Mouse (Mus musculus) neural tube, embryonic 11.5 days (tissue): Measurements from ENCODE around the gene Trp63. TPM values are rescaled to one million over a fixed set of nuclear protein-coding genes. Genes with fewer than 3 reads are reported as not detected.

Source experiments
- ATAC-seq: fragments of 200-750 bp; cut with Nextera tagmentation; 2 replicates; pipeline ENCODE4 v1.8.0; 2017; ENCODE audit warnings: moderate number of reproducible peaks, mild to moderate bottlenecking, moderate TSS enrichment, moderate library complexity; ENCODE audit not compliant: insufficient read depth, low FRiP score, low TSS enrichment
- DNase-seq: peaks from one replicate; pipeline ENCODE4 v3.0.0-alpha.2; 2015; ENCODE audit warnings: low spot score
- H3K27ac ChIP-seq: fragments of 300-500 bp; sonication (generic); 2 replicates; pipeline ENCODE4 v1.5.1; 2014; ENCODE audit warnings: low read depth, mild to moderate bottlenecking, low read length
- H3K27me3 ChIP-seq: fragments of 300-500 bp; sonication (generic); 2 replicates; pipeline ENCODE4 v1.6.1; 2014; ENCODE audit warnings: mild to moderate bottlenecking, low read length, mixed read lengths; ENCODE audit not compliant: control insufficient read depth, insufficient read depth
- H3K36me3 ChIP-seq: fragments of 300-500 bp; sonication (generic); 2 replicates; pipeline ENCODE4 v1.6.1; 2014; ENCODE audit warnings: mild to moderate bottlenecking, low read length, moderate library complexity, mixed read lengths; ENCODE audit not compliant: control insufficient read depth, insufficient read depth
- H3K4me1 ChIP-seq: fragments of 300-500 bp; sonication (generic); 2 replicates; pipeline ENCODE4 v1.6.1; 2014; ENCODE audit warnings: low read length, mixed read lengths; ENCODE audit not compliant: control insufficient read depth, insufficient read depth
- H3K4me2 ChIP-seq: fragments of 300-500 bp; sonication (generic); 2 replicates; pipeline ENCODE4 v1.6.1; 2014; ENCODE audit warnings: low read depth, mild to moderate bottlenecking, moderate library complexity
- H3K4me3 ChIP-seq: fragments of 300-500 bp; sonication (generic); 2 replicates; pipeline ENCODE4 v1.5.1; 2014; ENCODE audit warnings: low read depth, low read length
- H3K9ac ChIP-seq: fragments of 300-500 bp; sonication (generic); 2 replicates; pipeline ENCODE4 v1.6.1; 2014; ENCODE audit warnings: mild to moderate bottlenecking, low read length
- H3K9me3 ChIP-seq: fragments of 300-500 bp; sonication (generic); 2 replicates; pipeline ENCODE4 v1.6.1; 2016; ENCODE audit warnings: low read length; ENCODE audit not compliant: control insufficient read depth
- WGBS: fragments of 180-500 bp; shearing (Covaris S2); extraction: QIAGEN DNeasy Blood & Tissue Kit; methylation state at CpG from one replicate; pipeline ENCODE4 v1.1.7; 2014; 5-methylcytosine and 5-hydroxymethylcytosine counted together
- polyA plus RNA-seq: library from polyadenylated mRNA; unstranded; fragments of >200 nt; fragmentation: Nextera tagmentation; extraction: Ambion mirVana; gene quantifications from 2 replicates; pipeline ENCODE4 v1.2.1, GENCODE M21; 2014

Gene Trp63
- polyA plus RNA-seq, 1 experiment from 2014 or later = 5.5 TPM

- no peaks in the 10 kb centered on the region for H3K36me3 ChIP-seq
- no peaks in the 10 kb centered on the region for H3K9me3 ChIP-seq
- no peak for DNase-seq
- no peak overlapping the region for H3K4me2 ChIP-seq
- H3K27me3 ChIP-seq = no peaks in the 10 kb centered on the region
- no peak for ATAC-seq
- H3K9ac ChIP-seq = no peak overlapping the region
- no peaks in the 10 kb centered on the region for H3K4me1 ChIP-seq
- no peak overlapping the region for H3K27ac ChIP-seq
- H3K4me3 ChIP-seq = no peak overlapping the region
- WGBS = 74% methylated on average over 1 of the region's 1 CpGs
These were observed 187.9 kb downstream of the Trp63 start for GRCm38 (mm10) chr16:25871503-25871902.

GRCm38 (mm10) chr16:25875681-25876080 is 192.1 kb downstream of the Trp63 start:
- Histone ChIP-seq H3K36me3 (no peaks in the 10 kb centered on the region), H3K4me2 (no peak overlapping the region), H3K4me1 (no peaks in the 10 kb centered on the region), H3K27ac (no peak overlapping the region), H3K4me3 (no peak overlapping the region), H3K9me3 (no peaks in the 10 kb centered on the region), H3K27me3 (no peaks in the 10 kb centered on the region), H3K9ac (no peak overlapping the region)
- DNase-seq (no peak), ATAC-seq (no peak)
- 98% methylated on average over 2 of the region's 2 CpGs for WGBS

- no peak overlapping the region for H3K4me2 ChIP-seq
- no peak overlapping the region for H3K4me3 ChIP-seq
- H3K36me3 ChIP-seq = no peaks in the 10 kb centered on the region
- no peak overlapping the region for H3K27ac ChIP-seq
- 81% methylated on average over 7 of the region's 7 CpGs for WGBS
- no peaks in the 10 kb centered on the region for H3K4me1 ChIP-seq
- H3K27me3 ChIP-seq = no peaks in the 10 kb centered on the region
- H3K9ac ChIP-seq = no peak overlapping the region
- DNase-seq = no peak
- no peaks in the 10 kb centered on the region for H3K9me3 ChIP-seq
- ATAC-seq = no peak
These were observed 193.9 kb downstream of the Trp63 start for GRCm38 (mm10) chr16:25877416-25877965.

- Histone ChIP-seq H3K4me3 (no peak overlapping the region), H3K36me3 (no peaks in the 10 kb centered on the region), H3K4me2 (no peak overlapping the region), H3K4me1 (no peaks in the 10 kb centered on the region), H3K27ac (no peak overlapping the region), H3K9me3 (no peaks in the 10 kb centered on the region), H3K9ac (no peak overlapping the region), H3K27me3 (no peaks in the 10 kb centered on the region)
- no peak for ATAC-seq
- DNase-seq = no peak
These were observed 194.6 kb downstream of the Trp63 start for GRCm38 (mm10) chr16:25878116-25878515.

- no peaks in the 10 kb centered on the region for H3K4me1 ChIP-seq
- no peak overlapping the region for H3K9ac ChIP-seq
- H3K4me2 ChIP-seq = no peak overlapping the region
- H3K9me3 ChIP-seq = no peaks in the 10 kb centered on the region
- 90% methylated on average over 4 of the region's 4 CpGs for WGBS
- no peaks in the 10 kb centered on the region for H3K36me3 ChIP-seq
- no peak overlapping the region for H3K4me3 ChIP-seq
- DNase-seq (no peak), ATAC-seq (no peak)
- no peak overlapping the region for H3K27ac ChIP-seq
- no peaks in the 10 kb centered on the region for H3K27me3 ChIP-seq
These were observed 215.5 kb downstream of the Trp63 start for GRCm38 (mm10) chr16:25899071-25899470.

GRCm38 (mm10) chr16:25899657-25900056 is 216.1 kb downstream of the Trp63 start:
- WGBS = 83% methylated on average over 2 of the region's 2 CpGs
- H3K9ac ChIP-seq = no peak overlapping the region
- H3K4me1 ChIP-seq = no peaks in the 10 kb centered on the region
- ATAC-seq (no peak), DNase-seq (no peak)
- H3K27me3 ChIP-seq = no peaks in the 10 kb centered on the region
- H3K36me3 ChIP-seq = no peaks in the 10 kb centered on the region
- H3K27ac ChIP-seq = no peak overlapping the region
- H3K4me2 ChIP-seq = no peak overlapping the region
- H3K4me3 ChIP-seq = no peak overlapping the region
- H3K9me3 ChIP-seq = no peaks in the 10 kb centered on the region

GRCm38 (mm10) chr16:25900389-25900908 is 216.9 kb downstream of the Trp63 start:
- H3K27ac ChIP-seq = 0 out of 2 replicates have a peak overlapping the region, but pooled peaks have one; percentile 27
- no peak overlapping the region for H3K9ac ChIP-seq
- peak; percentile 19 for DNase-seq
- no peaks in the 10 kb centered on the region for H3K4me1 ChIP-seq
- no peaks in the 10 kb centered on the region for H3K27me3 ChIP-seq
- 39% methylated on average over 3 of the region's 3 CpGs for WGBS
- H3K9me3 ChIP-seq = no peaks in the 10 kb centered on the region
- ATAC-seq = peak; percentile 55; the same call in 1 of the 2 replicates
- H3K4me2 ChIP-seq = no peak overlapping the region
- H3K36me3 ChIP-seq = no peaks in the 10 kb centered on the region
- H3K4me3 ChIP-seq = no peak overlapping the region

GRCm38 (mm10) chr16:25912185-25912584 is 228.6 kb downstream of the Trp63 start:
- no peaks in the 10 kb centered on the region for H3K4me1 ChIP-seq
- no peak overlapping the region for H3K9ac ChIP-seq
- DNase-seq (no peak), ATAC-seq (no peak)
- no peaks in the 10 kb centered on the region for H3K27me3 ChIP-seq
- H3K9me3 ChIP-seq = no peaks in the 10 kb centered on the region
- H3K4me2 ChIP-seq = no peak overlapping the region
- H3K4me3 ChIP-seq = no peak overlapping the region
- no peaks in the 10 kb centered on the region for H3K36me3 ChIP-seq
- 81% methylated on average over 1 of the region's 1 CpGs for WGBS
- no peak overlapping the region for H3K27ac ChIP-seq

- H3K4me2 ChIP-seq = no peak overlapping the region
- H3K4me3 ChIP-seq = no peak overlapping the region
- no peaks in the 10 kb centered on the region for H3K36me3 ChIP-seq
- H3K27me3 ChIP-seq = no peaks in the 10 kb centered on the region
- H3K4me1 ChIP-seq = no peaks in the 10 kb centered on the region
- H3K9ac ChIP-seq = no peak overlapping the region
- DNase-seq = no peak
- no peak for ATAC-seq
- 75% methylated on average over 2 of the region's 2 CpGs for WGBS
- H3K27ac ChIP-seq = no peak overlapping the region
- no peaks in the 10 kb centered on the region for H3K9me3 ChIP-seq
These were observed 250.6 kb downstream of the Trp63 start for GRCm38 (mm10) chr16:25934181-25934580.
